Mouse (Mus musculus) MEL (cell line): ENCODE measurements around the gene Adat3.

Experiments
- CHD2 ChIP-seq: IDR thresholded peaks from 2 replicates; pipeline ENCODE4 v1.6.1; 2011; ENCODE audit warnings: low read length, improper control_type of control experiment
- CTCF ChIP-seq, 3 experiments: IDR thresholded peaks in 2 of 3; conservative IDR thresholded peaks in 1 of 3; 2 replicates each; pipeline ENCODE4 v1.5.1; 2011 to 2012; ENCODE audit warnings: low read length in 3 of 3, low read depth in 2 of 3, mild to moderate bottlenecking in 2 of 3, improper control_type of control experiment in 1 of 3, inconsistent platforms in 1 of 3, mixed read lengths in 1 of 3, moderate library complexity in 1 of 3; ENCODE audit not compliant: control insufficient read depth in 1 of 3, insufficient read depth in 1 of 3, poor library complexity in 1 of 3, severe bottlenecking in 1 of 3
- MAX ChIP-seq: IDR thresholded peaks from 2 replicates; pipeline ENCODE4 v1.6.1; 2011; ENCODE audit warnings: low read length, improper control_type of control experiment
- POLR2A ChIP-seq, 2 experiments: IDR thresholded peaks; 2 replicates each; pipeline ENCODE4 v1.6.1; 2011 to 2012; ENCODE audit warnings: low read length in 2 of 2, mild to moderate bottlenecking in 2 of 2, control low read depth in 1 of 2, improper control_type of control experiment in 1 of 2, low read depth in 1 of 2, moderate library complexity in 1 of 2; ENCODE audit not compliant: control insufficient read depth in 1 of 2, insufficient read depth in 1 of 2, poor library complexity in 1 of 2
- SMC3 ChIP-seq: IDR thresholded peaks from 2 replicates; pipeline ENCODE4 v1.6.1; 2011; ENCODE audit warnings: low read depth, low read length, improper control_type of control experiment

DNA sequence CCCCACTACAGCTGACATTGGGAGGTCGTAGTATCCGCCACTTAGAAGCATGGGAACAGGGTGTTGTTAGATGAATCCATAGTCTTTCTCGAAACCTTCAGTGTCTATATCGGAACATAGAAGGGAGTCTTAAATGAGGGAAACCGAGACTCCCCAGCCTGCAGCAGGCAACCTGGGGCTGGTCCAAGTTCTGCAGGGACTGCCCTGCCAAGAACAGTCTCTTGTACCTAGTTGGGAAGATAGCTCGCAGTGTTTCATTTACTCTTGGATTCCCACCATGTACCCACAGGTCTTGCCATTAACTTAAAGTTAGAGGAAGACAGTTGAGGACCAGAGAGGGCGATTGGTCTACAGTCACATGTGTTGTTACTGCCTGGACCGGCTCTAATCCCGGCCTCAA lies 17.7 kb downstream of the Adat3 start:
- TF ChIP-seq POLR2A (IDR thresholded peaks at IDR 0.05; ENCODE audit: control insufficient read depth in 1 of 2, insufficient read depth in 1 of 2, low read depth in 1 of 2, low read length in 2 of 2, poor library complexity in 1 of 2): no peak
- no peak for TF ChIP-seq CTCF (IDR thresholded peaks at IDR 0.05 in 2 of 3, conservative IDR thresholded peaks at IDR 0.05 in 1 of 3; ENCODE audit: control insufficient read depth in 1 of 3, insufficient read depth in 1 of 3, low read depth in 2 of 3, low read length in 3 of 3, poor library complexity in 1 of 3, severe bottlenecking in 1 of 3)
- no peak for TF ChIP-seq MAX
- TF ChIP-seq CHD2: no peak
- no peak for TF ChIP-seq SMC3
